Mouse (Mus musculus) liver, embryonic 14.5 days (tissue): ENCODE data around the gene Vasp. TPM values are rescaled to one million over a fixed set of nuclear protein-coding genes. Genes with fewer than 3 reads are reported as not detected.
A peak's percentile ranks its signal among the peaks of the same experiment; 100 is the strongest.

Source experiments
- ATAC-seq: fragments of 200-750 bp; cut with Nextera tagmentation; 2 replicates; pipeline ENCODE4 v1.8.0; 2017; ENCODE audit warnings: moderate number of reproducible peaks, mild to moderate bottlenecking, moderate library complexity; ENCODE audit not compliant: insufficient read depth
- DNase-seq, 3 experiments: peaks; one replicate each; pipeline ENCODE4 v3.0.0-alpha.2; 2012 to 2013; ENCODE audit warnings: low read depth in 3 of 3, low spot score in 3 of 3
- H3K27ac ChIP-seq: fragments of 300-500 bp; sonication (generic); 2 replicates; pipeline ENCODE4 v1.5.1; 2014; ENCODE audit warnings: moderate library complexity, mild to moderate bottlenecking, control low read depth, inconsistent platforms
- H3K27me3 ChIP-seq: fragments of 300-500 bp; sonication (generic); 2 replicates; pipeline ENCODE4 v1.6.1; 2014; ENCODE audit warnings: mild to moderate bottlenecking, low read length, moderate library complexity; ENCODE audit not compliant: control insufficient read depth, insufficient read depth
- H3K36me3 ChIP-seq: fragments of 300-500 bp; sonication (generic); replicated peaks from 2 replicates; pipeline ENCODE4 v1.6.1; 2014; ENCODE audit warnings: low read depth; ENCODE audit not compliant: control insufficient read depth, insufficient read depth
- H3K4me1 ChIP-seq, 2 experiments: fragments of 200-500 bp in 1 of 2; fragments of 300-500 bp in 1 of 2; sonication (generic) in 1 of 2; replicated peaks; 2 replicates each; pipeline ENCODE4 v1.6.1; 2012 to 2014; ENCODE audit warnings: antibody characterized with exemption in 1 of 2, inconsistent platforms in 1 of 2, low read length in 1 of 2; ENCODE audit not compliant: control insufficient read depth in 2 of 2, insufficient read depth in 2 of 2
- H3K4me2 ChIP-seq: fragments of 300-500 bp; sonication (generic); 2 replicates; pipeline ENCODE4 v1.6.1; 2014; ENCODE audit warnings: low read depth, mild to moderate bottlenecking, control low read depth, moderate library complexity
- H3K4me3 ChIP-seq, 2 experiments: fragments of 200-500 bp in 1 of 2; fragments of 300-500 bp in 1 of 2; sonication (generic) in 1 of 2; 2 replicates each; pipeline ENCODE4 v1.5.1; 2012 to 2014; ENCODE audit warnings: low read depth in 2 of 2, low read length in 2 of 2, mild to moderate bottlenecking in 2 of 2, control low read depth in 1 of 2, inconsistent platforms in 1 of 2, moderate library complexity in 1 of 2; ENCODE audit not compliant: insufficient read depth in 1 of 2
- H3K9ac ChIP-seq: fragments of 300-500 bp; sonication (generic); replicated peaks from 2 replicates; pipeline ENCODE4 v1.6.1; 2014; ENCODE audit warnings: mild to moderate bottlenecking, control low read depth, moderate library complexity
- H3K9me3 ChIP-seq: fragments of 300-500 bp; sonication (generic); 2 replicates; pipeline ENCODE4 v1.6.1; 2016; ENCODE audit warnings: low read length, mixed read lengths; ENCODE audit not compliant: control insufficient read depth
- CTCF ChIP-seq: IDR thresholded peaks from 2 replicates; pipeline ENCODE4 v1.5.1; 2016; ENCODE audit warnings: antibody characterized with exemption, low read depth, control low read depth
- EP300 ChIP-seq: IDR thresholded peaks from 2 replicates; pipeline ENCODE4 v1.6.1; 2016; ENCODE audit warnings: antibody characterized with exemption, low read depth
- WGBS: fragments of 180-500 bp; shearing (Covaris S2); extraction: QIAGEN DNeasy Blood & Tissue Kit; methylation state at CpG from one replicate; pipeline ENCODE4 v1.1.7; 2014; ENCODE audit not compliant: insufficient replicate concordance; 5-methylcytosine and 5-hydroxymethylcytosine counted together
- polyA plus RNA-seq, 2 experiments: library from polyadenylated mRNA; depleted of rRNA in 1 of 2; stranded (reverse) in 1 of 2; unstranded in 1 of 2; fragments of >200 nt; fragmentation: Nextera tagmentation in 1 of 2; extraction: Ambion mirVana in 1 of 2; gene quantifications; 2 replicates each; pipeline versions ENCODE4 v1.2.1 to v1.2.3; 2012 to 2014

The Vasp gene
- polyA plus RNA-seq (2012; rRNA removed) (35.3 and 39.9 TPM in 2 replicates), polyA plus RNA-seq (2014; fragmentation: Nextera tagmentation; extraction: Ambion mirVana) (25.5 and 31.0 TPM in 2 replicates)

DNA sequence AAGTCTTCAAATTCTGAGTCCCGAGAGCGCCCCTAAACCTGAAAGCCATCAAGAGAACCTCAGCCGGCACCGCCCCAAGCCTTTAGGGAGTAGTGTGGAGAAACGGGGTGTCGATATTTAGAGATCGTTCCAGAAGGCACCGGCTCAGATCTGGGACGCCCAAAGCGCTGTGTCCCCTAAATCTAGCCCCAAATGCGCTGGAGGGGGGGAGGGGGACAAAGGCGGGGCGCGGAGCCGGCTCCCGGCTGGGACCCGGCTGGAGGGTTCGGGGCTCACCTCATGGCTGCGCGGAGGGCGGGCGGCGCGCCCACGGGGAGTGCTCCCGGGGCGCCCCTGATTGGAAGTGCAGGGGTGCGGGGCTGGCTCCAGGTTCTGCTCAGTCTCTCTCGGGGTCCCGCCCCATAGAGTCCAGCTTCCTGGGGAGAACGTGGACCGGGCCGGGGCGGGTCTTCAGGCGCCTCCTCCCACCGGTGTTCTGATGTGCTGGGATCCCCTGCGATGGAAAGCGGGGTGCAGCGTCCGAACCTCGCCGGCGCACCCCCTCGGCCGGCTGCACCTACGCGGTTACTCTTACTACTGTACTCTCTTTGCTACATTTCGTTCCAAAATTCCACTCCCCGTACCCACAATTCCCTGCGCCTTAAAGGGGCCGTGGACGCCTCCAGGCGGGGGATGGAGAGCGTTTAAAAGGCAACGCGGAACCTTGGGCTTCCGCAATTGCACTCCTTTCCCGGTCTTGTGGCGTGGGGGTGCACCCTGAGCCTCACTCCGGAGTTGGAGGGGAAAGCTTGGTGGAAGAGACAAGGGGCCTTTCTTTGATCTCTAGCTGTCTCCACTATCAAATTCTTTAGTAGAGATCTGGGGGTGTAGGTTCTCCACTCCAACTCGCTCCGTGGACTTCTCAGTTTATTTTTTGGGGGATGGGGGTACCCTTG lies at the start of gene Vasp:
Gene Vasp (minus strand): TSS at position 580 of the 935 bp plus-strand sequence.
- Histone ChIP-seq H3K4me3 (peak within 1 kb of the TSS; percentile 93 to 98), H3K9ac (peak within 1 kb of the TSS; percentile 97), H3K4me1 (peaks cover 33 to 35% of the 10 kb centered on the region in 2 experiments), H3K27ac (peak within 1 kb of the TSS; percentile 94), H3K9me3 (no peaks in the 10 kb centered on the region), H3K4me2 (peak within 1 kb of the TSS; percentile 100), H3K36me3 (no peaks in the 10 kb centered on the region; the same call in 1 of the 2 replicates), H3K27me3 (no peaks in the 10 kb centered on the region)
- DNase-seq: peak; percentile 76 to 87 (median 76)
- ATAC-seq: peak; percentile 75
- TF ChIP-seq EP300 (no peak), CTCF (0 out of 2 replicates have a peak, but pooled peaks have one; percentile 22)
- under 1% methylated on average over 62 of the region's 62 CpGs for WGBS

DNA sequence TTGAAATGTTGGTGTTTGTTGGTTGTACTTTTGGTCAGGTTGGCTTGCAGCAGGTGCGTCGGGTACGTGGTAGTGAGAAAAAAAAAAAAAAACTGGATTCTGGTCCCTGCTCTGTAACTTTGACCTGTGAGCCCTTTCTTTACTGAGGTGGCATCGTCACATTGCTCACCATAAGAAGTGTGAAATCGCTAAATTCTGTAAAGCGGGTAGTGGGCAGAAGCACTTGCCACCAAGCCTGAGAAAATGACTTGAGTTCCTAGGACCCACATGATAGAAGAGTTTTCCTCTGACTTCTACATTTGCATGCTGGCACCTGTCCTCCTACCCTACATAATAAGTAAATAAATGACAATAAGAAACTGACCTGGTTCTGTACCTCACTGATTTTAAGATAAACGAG lies 49.0 kb upstream of the Vasp start:
- H3K4me3 ChIP-seq: no peak overlapping the region
- H3K27me3 ChIP-seq: peaks cover 21% of the 10 kb centered on the region
- peaks cover 0 to 4% of the 10 kb centered on the region in 2 experiments; a peak in 3 of 4 replicates for H3K4me1 ChIP-seq
- peak overlapping the region; percentile 74 for H3K4me2 ChIP-seq
- no peaks in the 10 kb centered on the region for H3K9me3 ChIP-seq
- H3K9ac ChIP-seq: no peak overlapping the region
- 29% methylated on average over 7 of the region's 7 CpGs for WGBS
- H3K36me3 ChIP-seq: no peaks in the 10 kb centered on the region
- TF ChIP-seq CTCF (no peak), EP300 (no peak)
- ATAC-seq (no peak), DNase-seq (no peak)
- H3K27ac ChIP-seq: no peak overlapping the region

DNA sequence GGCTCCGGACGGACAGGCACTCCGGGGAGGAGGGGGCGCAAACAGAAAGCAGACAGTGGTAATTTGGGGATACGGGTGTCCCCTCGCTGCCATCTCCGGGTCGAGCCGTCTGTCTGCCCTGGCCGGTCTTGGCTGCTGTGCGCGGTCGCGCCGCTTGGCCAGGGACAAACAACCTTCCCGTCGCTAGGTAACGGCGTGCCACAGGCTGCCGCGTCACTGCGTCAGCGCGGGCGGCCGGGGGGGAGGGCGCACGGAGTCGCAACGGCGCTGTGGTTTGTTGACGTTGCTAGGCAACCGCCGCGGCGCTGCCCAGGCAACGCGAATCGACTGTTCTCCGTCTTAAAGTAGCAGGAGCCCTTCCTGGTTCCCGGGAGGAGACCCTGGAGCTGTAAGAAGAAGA lies 48.3 kb upstream of the Vasp start:
- WGBS: under 1% methylated on average over 40 of the region's 41 CpGs
- no peak overlapping the region for H3K27ac ChIP-seq
- TF ChIP-seq EP300 (no peak), CTCF (no peak)
- peak overlapping the region; percentile 39 to 46 for H3K4me3 ChIP-seq
- peak overlapping the region; percentile 74 for H3K4me2 ChIP-seq
- ATAC-seq (peak; percentile 80), DNase-seq (peak; percentile 74 to 88 (median 76))
- H3K4me1 ChIP-seq: peaks cover 0 to 3% of the 10 kb centered on the region in 2 experiments; a peak in 2 of 4 replicates
- no peaks in the 10 kb centered on the region for H3K36me3 ChIP-seq
- H3K27me3 ChIP-seq: peaks cover 21% of the 10 kb centered on the region
- H3K9ac ChIP-seq: peak overlapping the region; percentile 24
- H3K9me3 ChIP-seq: no peaks in the 10 kb centered on the region

- H3K9ac ChIP-seq: peak overlapping the region; percentile 24
- H3K27me3 ChIP-seq: peaks cover 21% of the 10 kb centered on the region
- no peak for TF ChIP-seq CTCF
- no peak for TF ChIP-seq EP300
- ATAC-seq (peak; percentile 44; the same call in 1 of the 2 replicates), DNase-seq (no peak)
- no peaks in the 10 kb centered on the region for H3K36me3 ChIP-seq
- 25% methylated on average over 9 of the region's 9 CpGs for WGBS
- H3K4me1 ChIP-seq: peaks cover 0 to 3% of the 10 kb centered on the region in 2 experiments; a peak in 2 of 4 replicates
- peak overlapping the region; percentile 74 for H3K4me2 ChIP-seq
- no peak overlapping the region for H3K27ac ChIP-seq
- H3K4me3 ChIP-seq: peak overlapping the region; percentile 39 to 46; a peak in 3 of 4 replicates
- H3K9me3 ChIP-seq: no peaks in the 10 kb centered on the region
Measured at GRCm38 (mm10) chr7:19319458-19319857, 47.8 kb upstream of the Vasp start.

- no peak for DNase-seq
- WGBS: 25% methylated on average over 7 of the region's 7 CpGs
- no peak overlapping the region for H3K9ac ChIP-seq
- H3K27ac ChIP-seq: no peak overlapping the region
- no peak overlapping the region for H3K4me2 ChIP-seq
- no peaks in the 10 kb centered on the region for H3K36me3 ChIP-seq
- peaks cover 25% of the 10 kb centered on the region for H3K27me3 ChIP-seq
- H3K4me3 ChIP-seq: no peak overlapping the region
- no peak for TF ChIP-seq CTCF
- no peak for TF ChIP-seq EP300
- peaks cover 0 to 3% of the 10 kb centered on the region in 2 experiments; a peak in 2 of 4 replicates for H3K4me1 ChIP-seq
- H3K9me3 ChIP-seq: no peaks in the 10 kb centered on the region
- ATAC-seq: no peak
Measured at GRCm38 (mm10) chr7:19318676-19319075, 47.1 kb upstream of the Vasp start.
